Mouse (Mus musculus): ENCODE measurements at regions not wholly inside any gene's neighbourhood (a gene's known extent, or its start where the extent isn't known, plus 50 kb on each side); places are given as distances from the start of the nearest gene placed in this dataset.

- no peak for TF ChIP-seq CTCF (IDR thresholded peaks at IDR 0.05; ENCODE audit: borderline replicate concordance, extremely low read depth, insufficient read depth, insufficient read length)
- TF ChIP-seq POLR2A (IDR thresholded peaks at IDR 0.05; ENCODE audit: borderline replicate concordance, extremely low read depth, insufficient read depth, insufficient read length, poor library complexity, severe bottlenecking) = no peak
Observed at GRCm38 (mm10) chr8:128242465-128243251, 115.7 kb upstream of the Nrp1 start.

All from brain, embryonic 14.5 days (tissue).